Mouse (Mus musculus): Measurements from ENCODE around the gene Fut8.
"Not testable (repeated sequence)": the region's sequence is repeated elsewhere in the genome, so short reads cannot be mapped to it uniquely, and the experiment has no call there.

Fut8 gene

DNA sequence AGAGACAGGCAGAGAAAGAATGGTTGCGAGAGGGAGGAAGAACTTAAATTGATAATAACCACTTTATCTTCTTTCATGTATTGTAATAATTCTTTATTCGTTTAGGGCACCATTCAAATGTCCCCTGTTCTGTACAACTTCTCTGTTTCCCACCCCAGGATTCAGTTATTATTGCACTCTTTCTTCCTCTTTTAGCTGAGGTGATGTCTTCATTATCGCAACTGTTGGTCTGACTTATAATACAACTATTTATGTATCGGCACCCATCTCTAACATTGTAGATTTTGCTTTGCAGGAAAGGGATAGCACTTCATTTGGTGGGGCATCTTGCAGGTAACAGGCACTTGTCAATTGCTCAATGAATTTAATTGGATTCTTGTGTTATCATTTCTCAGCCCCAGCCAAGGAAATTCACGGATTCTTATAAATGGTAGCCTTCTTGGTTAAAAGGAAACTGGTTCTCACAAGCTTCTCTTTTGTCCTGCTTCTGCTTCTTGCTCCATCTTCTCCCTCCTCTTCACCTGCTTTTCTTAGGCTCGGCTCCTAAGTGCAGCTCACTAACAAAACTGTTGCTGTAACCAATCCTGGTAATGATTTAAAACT lies 15.6 kb upstream of the Fut8 start:
- DNase-seq (ENCODE audit: low read depth, low spot score) = no peak

GRCm38 (mm10) chr12:77223595-77223994 lies 14.3 kb upstream of the Fut8 start:
- DNase-seq (ENCODE audit: low read depth, low spot score) = no peak

DNA sequence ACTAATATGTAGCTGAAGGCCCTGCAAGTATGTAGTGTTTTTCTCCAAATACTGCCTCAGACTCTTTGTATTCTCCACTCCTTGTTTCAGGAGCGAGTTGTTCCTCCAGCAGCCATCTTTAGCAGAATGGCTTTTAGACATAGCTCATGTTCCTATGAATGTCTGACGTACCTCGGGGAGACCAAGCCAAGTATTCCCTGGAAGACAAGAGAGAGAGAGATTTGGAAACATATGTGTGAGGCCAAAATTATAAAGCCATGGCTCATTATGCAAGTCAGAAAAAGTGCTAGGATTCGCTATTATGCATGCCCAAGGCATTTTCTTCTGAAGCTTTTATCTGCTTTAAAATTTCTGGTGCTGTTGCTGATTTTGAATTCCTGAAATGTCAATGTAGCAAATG lies 13.8 kb upstream of the Fut8 start:
- no peak for DNase-seq (ENCODE audit: low read depth, low spot score)

- DNase-seq (ENCODE audit: low read depth, low spot score) = no peak
Observed at GRCm38 (mm10) chr12:77224891-77225290, 13.0 kb upstream of the Fut8 start.

GRCm38 (mm10) chr12:77225727-77226126 lies 12.2 kb upstream of the Fut8 start:
- no peak for DNase-seq (ENCODE audit: low read depth, low spot score)

- DNase-seq (ENCODE audit: low read depth, low spot score) = no peak
Observed at GRCm38 (mm10) chr12:77235958-77236357, 2.0 kb upstream of the Fut8 start.

DNA sequence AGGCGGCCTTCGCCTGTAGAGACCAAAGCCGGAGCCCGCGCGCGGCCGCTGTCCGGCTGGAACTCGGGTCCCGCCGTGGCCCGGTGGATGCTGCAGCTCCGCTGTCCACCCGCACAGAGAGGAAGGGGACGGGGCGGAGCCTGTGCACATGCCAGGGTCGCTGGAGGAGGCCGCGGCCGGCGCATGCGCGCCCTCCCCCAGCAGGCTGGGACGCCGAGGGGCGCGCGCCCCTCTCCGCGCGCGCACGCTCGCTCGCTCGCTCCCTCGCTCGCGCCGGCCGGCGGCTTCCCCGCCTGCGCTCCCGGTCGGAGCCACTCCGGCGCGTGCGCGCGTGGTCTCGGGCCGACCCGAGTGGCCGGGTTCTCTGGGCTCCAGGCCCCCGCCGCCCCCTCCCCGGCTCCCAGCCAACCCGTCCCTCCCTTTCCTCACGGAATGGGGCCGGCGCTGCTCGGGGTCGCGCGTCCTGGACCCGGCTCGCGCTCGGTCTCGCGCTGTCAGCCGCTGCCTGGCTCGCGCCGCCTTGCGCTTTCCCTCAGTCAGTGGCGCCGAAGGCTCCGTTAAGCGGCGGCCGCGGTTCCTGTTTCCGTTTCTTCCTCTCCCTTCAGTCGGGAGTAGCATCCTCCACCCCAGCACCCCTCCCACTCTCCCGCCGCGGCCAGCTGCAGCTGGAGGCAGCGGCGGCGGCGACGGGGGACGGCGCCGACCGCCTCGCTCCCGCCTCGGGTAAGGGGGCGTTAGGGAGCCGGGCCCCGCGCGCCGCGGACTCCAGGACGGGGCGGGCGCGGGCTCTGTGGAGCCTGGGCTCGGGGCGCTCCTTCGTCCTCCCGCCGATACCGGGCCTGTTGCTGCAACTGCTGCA lies 835 bp downstream of the Fut8 start:
- DNase-seq (ENCODE audit: low read depth, low spot score) = peak; percentile 97

DNA sequence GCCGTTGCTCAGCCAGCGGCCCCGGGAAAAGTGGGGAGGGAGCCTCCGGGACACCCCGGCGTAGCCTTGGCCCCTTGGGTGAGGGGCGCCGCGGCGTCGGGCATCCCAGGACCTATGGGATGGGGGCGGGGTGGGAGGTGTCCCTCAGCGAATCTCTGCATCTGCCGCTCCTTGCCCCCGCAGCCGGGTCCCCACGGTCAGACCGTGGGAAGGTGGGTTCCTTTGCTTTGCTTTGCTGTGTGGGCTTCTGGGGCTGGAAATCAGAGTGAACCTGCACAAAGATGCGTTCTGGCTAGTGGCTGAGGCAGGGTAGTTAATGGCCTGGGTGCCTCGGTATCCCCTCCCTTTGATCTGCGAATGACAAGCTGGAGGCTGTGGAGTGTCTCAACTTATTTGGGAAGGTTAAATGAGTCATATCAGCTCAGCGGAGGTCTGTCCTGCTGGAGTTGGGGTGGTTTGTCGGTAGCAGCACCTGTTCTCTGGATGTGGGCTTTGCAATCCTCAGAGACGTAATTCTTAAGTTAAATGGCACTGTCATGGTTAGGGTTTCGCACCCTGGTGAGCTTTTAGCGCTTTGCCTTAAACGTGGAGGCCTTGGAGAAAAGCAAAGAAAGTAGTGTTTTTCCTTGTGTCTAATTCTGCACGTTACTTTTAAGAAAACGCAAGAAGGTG lies 1.6 kb downstream of the Fut8 start:
- peak; percentile 32 for DNase-seq (ENCODE audit: low read depth, low spot score)

DNA sequence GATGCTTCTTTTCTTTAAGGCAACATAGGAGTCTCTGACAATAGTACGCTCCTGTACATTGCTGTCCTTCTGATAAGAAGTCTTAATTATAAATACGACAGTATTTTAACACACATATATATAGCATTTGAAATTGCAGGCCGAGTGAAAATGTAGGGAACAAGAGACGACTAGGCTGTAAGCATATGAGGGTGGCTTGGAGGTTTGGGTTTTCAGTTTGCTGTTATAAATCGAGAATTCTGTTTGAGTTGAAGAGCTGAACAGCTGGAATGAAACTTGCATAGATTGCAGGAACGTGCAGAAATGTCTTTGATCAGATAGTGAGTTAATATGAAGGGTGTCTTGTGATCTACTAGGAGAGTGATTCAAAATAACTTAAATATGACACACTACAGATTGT lies 2.4 kb downstream of the Fut8 start:
- DNase-seq (ENCODE audit: low read depth, low spot score) = no peak

GRCm38 (mm10) chr12:77240839-77241238 lies 2.9 kb downstream of the Fut8 start:
- no peak for DNase-seq (ENCODE audit: low read depth, low spot score)

- DNase-seq (ENCODE audit: low read depth, low spot score) = no peak
Observed at GRCm38 (mm10) chr12:77262650-77263049, 24.7 kb downstream of the Fut8 start.

DNA sequence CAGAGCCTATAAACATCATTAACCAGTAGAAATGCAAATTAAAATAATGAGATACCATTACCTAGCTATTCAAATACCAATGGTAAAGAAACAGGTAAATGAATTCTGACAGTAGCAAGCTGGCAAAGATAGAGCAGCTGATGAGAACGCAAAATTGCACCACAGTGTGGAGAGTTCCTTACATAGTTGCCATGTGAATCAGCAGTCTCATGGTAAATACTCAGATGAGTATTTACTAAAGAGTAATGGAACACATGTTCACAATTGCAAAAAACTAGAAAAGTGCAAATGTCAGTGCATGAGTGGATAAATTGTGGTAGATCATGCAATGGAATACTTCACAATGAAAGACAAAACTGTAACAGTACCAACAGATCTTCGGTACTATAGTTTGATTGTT lies 25.9 kb downstream of the Fut8 start:
- DNase-seq (ENCODE audit: low read depth, low spot score) = no peak

DNA sequence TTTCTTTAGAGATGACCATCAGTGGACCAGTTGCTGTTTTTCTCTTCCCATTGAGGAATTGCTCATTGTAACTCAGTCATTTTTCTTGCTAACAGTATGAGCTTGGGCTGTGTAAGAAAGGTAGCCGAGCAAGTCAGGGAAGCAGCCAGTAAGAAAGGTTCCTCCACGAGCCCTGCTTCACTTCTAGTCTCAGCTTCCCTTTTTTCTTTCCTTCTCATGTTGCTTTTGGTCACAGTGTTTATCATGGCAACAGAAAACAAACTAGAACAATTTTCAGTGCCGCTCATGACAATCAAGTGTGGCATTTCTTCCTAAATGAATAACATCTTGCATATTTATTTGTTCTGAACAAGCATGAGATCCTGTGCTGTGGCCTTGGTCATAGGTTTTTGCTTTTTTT lies 32.8 kb downstream of the Fut8 start:
- DNase-seq (ENCODE audit: low read depth, low spot score) = no peak

GRCm38 (mm10) chr12:77288507-77288906 lies 50.6 kb downstream of the Fut8 start:
- no peak for DNase-seq (ENCODE audit: low read depth, low spot score)

- no peak for DNase-seq (ENCODE audit: low read depth, low spot score)
Observed at GRCm38 (mm10) chr12:77291017-77291416, 53.1 kb downstream of the Fut8 start.

GRCm38 (mm10) chr12:77291864-77292263 lies 53.9 kb downstream of the Fut8 start:
- DNase-seq (ENCODE audit: low read depth, low spot score) = not testable (repeated sequence)

DNA sequence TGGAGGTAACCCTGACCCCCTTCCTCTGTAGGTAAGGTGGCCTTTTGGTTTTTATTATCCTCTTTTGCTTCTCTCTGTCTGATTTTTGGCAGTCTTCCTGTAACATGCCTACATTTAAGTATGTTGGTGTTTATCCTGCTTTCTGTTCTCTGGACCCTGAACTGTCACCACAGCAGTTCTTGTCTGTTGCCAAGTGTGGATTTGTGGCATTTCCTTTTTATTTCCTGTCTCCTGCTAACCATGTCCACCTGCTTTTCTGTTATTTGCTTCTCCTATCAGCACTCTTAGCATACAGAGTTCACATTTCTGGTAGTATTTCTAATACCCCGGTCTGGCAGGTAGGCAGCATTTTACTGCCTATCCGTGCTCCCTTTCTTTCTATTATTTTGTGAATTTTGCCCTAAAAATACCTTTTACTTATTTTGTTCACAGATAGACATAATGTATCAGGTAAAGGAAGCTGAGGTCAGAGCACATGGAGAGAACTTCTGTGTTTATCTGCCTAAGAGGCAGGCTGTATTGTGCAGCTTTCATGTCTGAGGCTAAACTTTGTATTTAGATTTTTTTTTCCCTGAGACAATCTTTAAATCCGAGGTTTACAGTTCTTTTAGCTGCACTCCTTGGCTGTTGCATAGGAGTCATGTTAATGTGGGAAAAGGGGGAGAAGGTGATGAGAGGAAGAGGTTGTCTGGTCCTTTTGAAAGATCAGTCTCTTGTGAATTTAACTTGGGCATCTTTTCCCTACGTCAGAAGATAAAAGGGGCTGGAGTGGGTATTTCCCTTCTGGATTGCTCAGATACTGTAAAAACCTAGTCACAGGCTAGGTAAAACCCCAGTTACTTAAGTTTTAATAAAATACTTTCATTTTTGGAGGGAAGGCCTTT lies 54.7 kb downstream of the Fut8 start:
- DNase-seq (ENCODE audit: low read depth, low spot score) = no peak

GRCm38 (mm10) chr12:77296119-77296518 lies 58.2 kb downstream of the Fut8 start:
- DNase-seq (ENCODE audit: low read depth, low spot score) = no peak

- DNase-seq (ENCODE audit: low read depth, low spot score) = no peak
Observed at GRCm38 (mm10) chr12:77297114-77297513, 59.2 kb downstream of the Fut8 start.

DNA sequence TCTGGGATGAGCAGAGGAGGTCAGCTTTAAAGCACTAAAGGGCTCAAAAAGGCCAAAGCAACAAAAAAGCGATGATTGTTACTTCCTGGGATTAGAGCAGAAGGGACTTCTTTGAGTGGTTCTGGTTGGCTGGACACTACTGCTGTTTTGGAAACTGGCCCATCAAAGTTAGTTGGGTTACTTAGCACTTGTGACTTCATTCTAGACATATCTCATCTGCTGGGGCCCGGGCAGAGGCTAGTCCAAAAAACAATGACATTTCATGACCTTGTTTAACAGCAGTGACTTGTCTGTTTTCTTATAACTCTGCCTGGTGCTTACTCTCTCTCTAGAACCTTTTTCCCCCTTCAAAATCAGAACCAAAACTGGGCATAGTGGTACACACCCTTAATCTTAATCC lies 59.9 kb downstream of the Fut8 start:
- no peak for DNase-seq (ENCODE audit: low read depth, low spot score)

- DNase-seq (ENCODE audit: low read depth, low spot score) = no peak
Observed at GRCm38 (mm10) chr12:77302011-77302410, 64.1 kb downstream of the Fut8 start.

DNA sequence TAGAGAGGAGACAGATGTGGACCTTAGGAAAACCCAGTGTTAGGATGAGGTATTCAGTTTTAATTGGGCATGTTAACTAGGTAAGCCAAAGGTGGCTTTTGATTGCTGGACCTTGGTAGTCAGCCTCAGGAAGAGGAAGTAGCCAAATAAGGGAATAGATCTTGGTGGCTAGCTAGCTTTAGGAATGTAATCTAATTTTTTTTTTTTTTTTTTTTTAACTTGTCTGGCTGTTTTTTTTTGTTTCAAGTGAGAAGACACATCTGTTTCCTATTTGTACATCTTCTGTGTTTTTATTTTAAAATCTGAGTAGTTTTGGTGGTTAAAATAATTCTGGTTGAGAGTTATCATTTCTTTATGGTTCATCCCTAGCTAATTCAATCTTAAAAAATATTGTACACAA lies 65.4 kb downstream of the Fut8 start:
- no peak for DNase-seq (ENCODE audit: low read depth, low spot score)
